Mouse (Mus musculus): ENCODE results near the gene Zfp830. TPM values are rescaled to one million over a fixed set of nuclear protein-coding genes. Genes with fewer than 3 reads are reported as not detected.
A peak's percentile ranks its signal among the peaks of the same experiment; 100 is the strongest.

Gene Zfp830
- 8.6 TPM for polyA plus RNA-seq (2012; fragmentation: generic; extraction: Trizol)
- long read RNA-seq, experiment 1, transcript Zfp830-201 (1 exons, 1,591 nt) = major isoform, 21 of 21 reads
- long read RNA-seq, experiment 1, partial matches to known transcripts = 0 of 21 reads
- long read RNA-seq, experiment 1, other reads (novel, unspliced or antisense) = 0 of 21 reads
- long read RNA-seq, experiment 2, transcript Zfp830-201 (1 exons, 1,591 nt) = major isoform, 40 of 40 reads
- long read RNA-seq, experiment 2, partial matches to known transcripts = 0 of 40 reads
- long read RNA-seq, experiment 2, other reads (novel, unspliced or antisense) = 0 of 40 reads

DNA sequence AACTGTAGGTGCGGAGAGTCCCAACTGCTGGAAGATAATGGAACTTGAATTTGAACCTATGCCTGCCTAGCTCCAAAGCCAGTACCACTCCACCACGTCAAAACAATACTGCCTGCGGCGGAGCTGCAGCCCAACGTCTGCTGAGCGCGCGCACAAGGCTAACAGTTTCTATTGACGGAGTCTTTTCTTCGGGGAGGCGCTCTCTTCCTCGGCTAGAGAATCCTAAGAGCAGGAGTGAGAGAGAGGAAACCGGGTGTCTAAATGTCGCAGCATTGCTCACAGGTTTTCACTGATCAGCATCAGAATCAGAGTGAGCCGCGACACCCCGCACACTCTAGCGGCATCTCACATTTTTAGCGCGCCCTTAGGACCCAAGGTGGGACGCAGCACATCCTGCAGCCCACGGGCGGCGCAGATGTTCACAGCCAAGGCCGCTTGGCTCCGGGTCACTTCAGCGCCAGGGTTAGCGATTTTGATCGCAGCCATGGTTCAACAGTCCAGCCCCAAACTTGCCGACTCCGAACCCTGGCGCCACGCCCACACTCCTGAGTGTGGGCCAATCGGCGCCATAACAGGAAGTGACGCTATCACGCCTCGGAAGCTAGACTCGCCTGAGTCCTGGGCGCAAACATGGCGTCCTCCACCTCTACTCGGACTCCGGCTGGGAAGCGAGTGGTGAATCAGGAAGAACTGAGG lies at the start of gene Zfp830, which contains the start of gene Cct6b:
Gene Zfp830, plus strand, starts transcription at position 604 of the 696 bp plus-strand sequence.
Gene Cct6b, minus strand, starts transcription at position 580 of the 696 bp plus-strand sequence.
- Histone ChIP-seq H3K4me3 (ENCODE audit: insufficient read depth, poor library complexity, severe bottlenecking) (peak within 1 kb of the TSS; percentile 99), H3K79me3 (ENCODE audit: low read depth) (peaks cover 30% of the 10 kb centered on the region), H3K27me3 (ENCODE audit: control insufficient read depth, insufficient read depth, insufficient read length) (peaks cover 6% of the 10 kb centered on the region), H3ac (ENCODE audit: control insufficient read depth, insufficient read length, low read depth) (peak within 1 kb of the TSS; percentile 93), H3K36me3 (ENCODE audit: control insufficient read depth, insufficient read depth) (peaks cover 21% of the 10 kb centered on the region), H3K79me2 (ENCODE audit: control insufficient read depth, insufficient read depth) (peaks cover 36% of the 10 kb centered on the region)
- TF ChIP-seq MAX (IDR thresholded peaks at IDR 0.05) = no peak
- no peak for TF ChIP-seq FOSL1 (IDR thresholded peaks at IDR 0.05; ENCODE audit: insufficient read depth, low read length, poor library complexity, severe bottlenecking)

DNA sequence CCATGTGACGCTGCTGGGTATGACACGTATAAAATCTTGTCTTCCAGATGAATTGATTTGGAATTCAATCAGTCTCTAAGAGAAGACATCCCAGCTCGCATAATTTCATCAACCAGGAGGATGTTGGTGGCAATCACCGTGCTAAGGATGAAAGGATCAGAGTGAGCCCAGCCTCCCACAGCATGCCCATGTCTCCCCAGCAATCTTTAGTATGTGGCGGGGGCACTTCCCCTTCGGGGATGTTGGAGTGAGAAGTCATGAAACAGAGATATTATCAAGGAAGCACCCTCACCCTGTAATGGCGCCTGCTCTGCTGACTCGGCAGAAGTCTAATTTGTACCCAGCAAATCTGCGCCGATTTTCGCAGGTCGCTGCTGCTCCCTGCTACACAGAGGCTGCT lies 44.9 kb upstream of the Zfp830 start:
- no peaks in the 10 kb centered on the region for H3K36me3 ChIP-seq (ENCODE audit: control insufficient read depth, insufficient read depth)
- no peaks in the 10 kb centered on the region for H3K79me2 ChIP-seq (ENCODE audit: control insufficient read depth, insufficient read depth)
- H3K27me3 ChIP-seq (ENCODE audit: control insufficient read depth, insufficient read depth, insufficient read length) = no peaks in the 10 kb centered on the region
- H3K4me3 ChIP-seq (ENCODE audit: insufficient read depth, poor library complexity, severe bottlenecking) = no peak overlapping the region
- no peaks in the 10 kb centered on the region for H3K79me3 ChIP-seq (ENCODE audit: low read depth)
- TF ChIP-seq MYOD1 (IDR thresholded peaks at IDR 0.05; ENCODE audit: control insufficient read depth, insufficient read length, low read depth) (no peak), USF1 (IDR thresholded peaks at IDR 0.05; ENCODE audit: low read depth) (no peak), CEBPB (IDR thresholded peaks at IDR 0.05; ENCODE audit: low read depth) (no peak), FOSL1 (IDR thresholded peaks at IDR 0.05; ENCODE audit: insufficient read depth, low read length, poor library complexity, severe bottlenecking) (no peak), MAX (IDR thresholded peaks at IDR 0.05) (no peak), MYOG (IDR thresholded peaks at IDR 0.05; ENCODE audit: control insufficient read depth, extremely low read depth, insufficient read length) (no peak), CTCF (IDR thresholded peaks at IDR 0.05; ENCODE audit: control insufficient read depth, insufficient read depth, insufficient read length) (no peak)
- no peak overlapping the region for H3ac ChIP-seq (ENCODE audit: control insufficient read depth, insufficient read length, low read depth)

DNA sequence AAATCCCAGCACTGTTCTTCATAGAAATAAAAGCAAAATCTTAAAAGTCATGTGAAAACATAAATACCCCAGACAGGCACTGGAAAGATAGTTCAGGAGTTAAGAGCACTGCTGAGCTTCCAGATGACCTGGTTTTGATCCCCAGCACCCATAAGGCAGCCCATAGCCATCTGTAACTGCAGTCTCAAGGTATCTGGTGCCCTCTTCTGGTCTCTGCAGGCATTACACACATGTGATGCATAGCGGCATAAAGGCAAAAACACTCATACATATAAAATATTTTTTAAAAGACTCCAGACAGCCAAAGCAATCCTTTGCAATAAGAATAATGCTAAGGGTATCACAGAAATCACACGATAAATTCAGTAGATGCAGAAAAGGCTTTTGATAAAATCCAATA lies 37.3 kb upstream of the Zfp830 start:
- no peak for TF ChIP-seq FOSL1 (IDR thresholded peaks at IDR 0.05; ENCODE audit: insufficient read depth, low read length, poor library complexity, severe bottlenecking)
- no peak for TF ChIP-seq CTCF (IDR thresholded peaks at IDR 0.05; ENCODE audit: control insufficient read depth, insufficient read depth, insufficient read length)
- TF ChIP-seq CEBPB (IDR thresholded peaks at IDR 0.05; ENCODE audit: low read depth) = no peak
- no peak for TF ChIP-seq MYOD1 (IDR thresholded peaks at IDR 0.05; ENCODE audit: control insufficient read depth, insufficient read length, low read depth)
- no peak for TF ChIP-seq MYOG (IDR thresholded peaks at IDR 0.05; ENCODE audit: control insufficient read depth, extremely low read depth, insufficient read length)
- TF ChIP-seq USF1 (IDR thresholded peaks at IDR 0.05; ENCODE audit: low read depth) = no peak
- no peak for TF ChIP-seq MAX (IDR thresholded peaks at IDR 0.05)
- no peak overlapping the region for H3K4me3 ChIP-seq (ENCODE audit: insufficient read depth, poor library complexity, severe bottlenecking)

DNA sequence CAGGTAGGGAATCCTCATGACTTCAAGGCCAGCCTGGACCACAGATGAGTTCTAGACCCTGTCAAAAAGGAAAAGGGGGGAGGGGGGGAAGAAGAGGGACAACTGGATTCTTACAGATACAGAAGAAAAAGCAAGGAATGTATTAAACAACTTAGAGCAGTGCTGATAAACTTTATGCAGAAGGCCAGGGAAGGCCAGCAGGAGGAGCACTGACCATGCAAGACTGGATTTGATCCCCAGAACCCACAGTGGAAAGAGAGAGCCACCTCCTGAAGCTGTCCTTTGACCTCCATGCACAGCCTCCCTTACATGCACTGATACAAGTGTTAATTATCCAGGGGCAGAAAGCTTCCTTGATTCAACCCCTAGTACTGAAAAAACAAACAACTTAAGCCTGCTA lies 29.9 kb upstream of the Zfp830 start:
- Histone ChIP-seq H3K79me3 (ENCODE audit: low read depth) (no peaks in the 10 kb centered on the region), H3K27me3 (ENCODE audit: control insufficient read depth, insufficient read depth, insufficient read length) (peaks cover 9% of the 10 kb centered on the region), H3K79me2 (ENCODE audit: control insufficient read depth, insufficient read depth) (no peaks in the 10 kb centered on the region), H3K4me3 (ENCODE audit: insufficient read depth, poor library complexity, severe bottlenecking) (no peak overlapping the region), H3ac (ENCODE audit: control insufficient read depth, insufficient read length, low read depth) (no peak overlapping the region), H3K36me3 (ENCODE audit: control insufficient read depth, insufficient read depth) (no peaks in the 10 kb centered on the region)
- TF ChIP-seq MAX (IDR thresholded peaks at IDR 0.05) (no peak), USF1 (IDR thresholded peaks at IDR 0.05; ENCODE audit: low read depth) (no peak), MYOG (IDR thresholded peaks at IDR 0.05; ENCODE audit: control insufficient read depth, extremely low read depth, insufficient read length) (no peak), MYOD1 (IDR thresholded peaks at IDR 0.05; ENCODE audit: control insufficient read depth, insufficient read length, low read depth) (no peak), FOSL1 (IDR thresholded peaks at IDR 0.05; ENCODE audit: insufficient read depth, low read length, poor library complexity, severe bottlenecking) (no peak), CTCF (IDR thresholded peaks at IDR 0.05; ENCODE audit: control insufficient read depth, insufficient read depth, insufficient read length) (no peak), CEBPB (IDR thresholded peaks at IDR 0.05; ENCODE audit: low read depth) (no peak)

More for the DNA sequence above, 37.3 kb upstream of the Zfp830 start:
- no peak overlapping the region for H3ac ChIP-seq (ENCODE audit: control insufficient read depth, insufficient read length, low read depth)
- H3K79me2 ChIP-seq (ENCODE audit: control insufficient read depth, insufficient read depth) = no peaks in the 10 kb centered on the region
- H3K79me3 ChIP-seq (ENCODE audit: low read depth) = no peaks in the 10 kb centered on the region
- H3K27me3 ChIP-seq (ENCODE audit: control insufficient read depth, insufficient read depth, insufficient read length) = no peaks in the 10 kb centered on the region
- no peaks in the 10 kb centered on the region for H3K36me3 ChIP-seq (ENCODE audit: control insufficient read depth, insufficient read depth)

DNA sequence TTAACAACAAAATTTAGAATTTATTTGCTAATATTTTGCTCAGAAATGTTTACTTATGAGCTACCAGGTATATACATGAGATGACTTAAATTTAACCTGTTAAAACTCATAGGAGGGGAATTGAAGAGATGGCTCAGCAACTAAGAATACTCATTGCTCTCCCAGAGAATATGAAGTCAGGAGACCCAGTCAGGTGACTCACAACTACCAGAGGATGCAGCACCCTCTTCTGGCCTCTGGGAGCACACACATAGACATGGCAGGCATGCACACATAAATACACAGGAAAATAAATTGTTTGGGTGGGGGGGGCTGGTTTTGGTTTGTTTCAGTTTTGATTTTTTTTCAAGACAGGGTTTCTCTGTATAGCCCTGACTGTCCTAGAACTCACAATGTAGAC lies 25.1 kb upstream of the Zfp830 start:
- no peak overlapping the region for H3ac ChIP-seq (ENCODE audit: control insufficient read depth, insufficient read length, low read depth)
- peaks cover 7% of the 10 kb centered on the region for H3K27me3 ChIP-seq (ENCODE audit: control insufficient read depth, insufficient read depth, insufficient read length)
- H3K4me3 ChIP-seq (ENCODE audit: insufficient read depth, poor library complexity, severe bottlenecking) = no peak overlapping the region
- no peaks in the 10 kb centered on the region for H3K36me3 ChIP-seq (ENCODE audit: control insufficient read depth, insufficient read depth)
- no peaks in the 10 kb centered on the region for H3K79me2 ChIP-seq (ENCODE audit: control insufficient read depth, insufficient read depth)
- TF ChIP-seq USF1 (IDR thresholded peaks at IDR 0.05; ENCODE audit: low read depth) = peak; percentile 7
- TF ChIP-seq MAX (IDR thresholded peaks at IDR 0.05) = no peak
- H3K79me3 ChIP-seq (ENCODE audit: low read depth) = no peaks in the 10 kb centered on the region

DNA sequence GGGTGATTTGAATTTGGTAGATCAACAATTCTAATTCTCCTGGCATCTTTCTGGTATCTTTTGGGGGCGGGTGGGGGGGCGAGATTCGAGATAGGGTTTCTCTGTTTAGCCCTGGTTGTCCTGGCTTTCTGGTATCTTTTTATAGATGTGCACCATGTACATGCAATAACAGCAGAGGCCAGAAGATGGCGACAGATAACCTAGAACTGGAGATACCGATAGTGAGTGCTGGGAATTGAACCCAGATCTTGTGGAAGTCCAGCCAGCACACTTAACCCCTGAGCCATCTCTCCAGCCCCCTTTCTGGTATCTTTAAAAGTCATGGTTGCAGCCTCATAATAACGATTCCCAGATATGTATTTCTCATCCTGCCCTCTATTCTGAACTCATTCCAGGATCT lies 18.0 kb upstream of the Zfp830 start:
- TF ChIP-seq MYOD1 (IDR thresholded peaks at IDR 0.05; ENCODE audit: control insufficient read depth, insufficient read length, low read depth) (no peak), CTCF (IDR thresholded peaks at IDR 0.05; ENCODE audit: control insufficient read depth, insufficient read depth, insufficient read length) (peak; percentile 23), FOSL1 (IDR thresholded peaks at IDR 0.05; ENCODE audit: insufficient read depth, low read length, poor library complexity, severe bottlenecking) (no peak), MYOG (IDR thresholded peaks at IDR 0.05; ENCODE audit: control insufficient read depth, extremely low read depth, insufficient read length) (no peak)
- Histone ChIP-seq H3K36me3 (ENCODE audit: control insufficient read depth, insufficient read depth) (no peaks in the 10 kb centered on the region), H3K4me3 (ENCODE audit: insufficient read depth, poor library complexity, severe bottlenecking) (no peak overlapping the region), H3ac (ENCODE audit: control insufficient read depth, insufficient read length, low read depth) (no peak overlapping the region), H3K79me2 (ENCODE audit: control insufficient read depth, insufficient read depth) (no peaks in the 10 kb centered on the region), H3K27me3 (ENCODE audit: control insufficient read depth, insufficient read depth, insufficient read length) (peaks cover 13% of the 10 kb centered on the region), H3K79me3 (ENCODE audit: low read depth) (no peaks in the 10 kb centered on the region)
